Mouse (Mus musculus) intestine, embryonic 16.5 days (tissue): ENCODE measurements at regions not wholly inside any gene's neighbourhood (a gene's known extent, or its start where the extent isn't known, plus 50 kb on each side); places are given as distances from the start of the nearest gene placed in this dataset.

Experiments used
- ATAC-seq: fragments of 200-750 bp; cut with Nextera tagmentation; 2 replicates; pipeline ENCODE4 v1.8.0; 2017; ENCODE audit warnings: moderate TSS enrichment, moderate library complexity
- H3K27ac ChIP-seq: fragments of 300-500 bp; sonication (generic); 2 replicates; pipeline ENCODE4 v1.5.1; 2014; ENCODE audit warnings: mild to moderate bottlenecking, low read length
- H3K27me3 ChIP-seq: fragments of 300-500 bp; sonication (generic); replicated peaks from 2 replicates; pipeline ENCODE4 v1.6.1; 2014; ENCODE audit warnings: low read length, control low read depth, mixed read lengths; ENCODE audit not compliant: control insufficient read depth, insufficient read depth
- H3K36me3 ChIP-seq: fragments of 300-500 bp; sonication (generic); 2 replicates; pipeline ENCODE4 v1.6.1; 2014; ENCODE audit warnings: low read length, control low read depth; ENCODE audit not compliant: control insufficient read depth, insufficient read depth
- H3K4me1 ChIP-seq: fragments of 300-500 bp; sonication (generic); 2 replicates; pipeline ENCODE4 v1.6.1; 2014; ENCODE audit warnings: low read length, control low read depth, mixed read lengths; ENCODE audit not compliant: control insufficient read depth, insufficient read depth
- H3K4me2 ChIP-seq: fragments of 300-500 bp; sonication (generic); 2 replicates; pipeline ENCODE4 v1.6.1; 2014; ENCODE audit warnings: low read depth, low read length, control low read depth
- H3K4me3 ChIP-seq: fragments of 300-500 bp; sonication (generic); 2 replicates; pipeline ENCODE4 v1.5.1; 2014; ENCODE audit warnings: mild to moderate bottlenecking, low read length
- H3K9ac ChIP-seq: fragments of 300-500 bp; sonication (generic); 2 replicates; pipeline ENCODE4 v1.6.1; 2014; ENCODE audit warnings: low read depth, low read length
- H3K9me3 ChIP-seq: fragments of 300-500 bp; sonication (generic); 2 replicates; pipeline ENCODE4 v1.6.1; 2016; ENCODE audit warnings: low read length, control low read depth; ENCODE audit not compliant: control insufficient read depth
- WGBS: fragments of 180-500 bp; shearing (Covaris S2); extraction: QIAGEN DNeasy Blood & Tissue Kit; methylation state at CpG from one replicate; pipeline ENCODE4 v1.1.7; 2014; 5-methylcytosine and 5-hydroxymethylcytosine counted together

- Histone ChIP-seq H3K27me3 (no peaks in the 10 kb centered on the region), H3K36me3 (no peaks in the 10 kb centered on the region), H3K4me3 (no peak overlapping the region), H3K4me2 (peak overlapping the region; percentile 3; the same call in 1 of the 2 replicates), H3K9ac (no peak overlapping the region), H3K4me1 (peaks cover 9% of the 10 kb centered on the region; the same call in 1 of the 2 replicates), H3K27ac (no peak overlapping the region), H3K9me3 (no peaks in the 10 kb centered on the region)
- peak; percentile 67 for ATAC-seq
- WGBS: 20% methylated on average over 9 of the region's 9 CpGs
Measured at GRCm38 (mm10) chr5:114512756-114513155, 55.1 kb upstream of the Fam222a start.

GRCm38 (mm10) chr5:114513911-114514457 lies 53.8 kb upstream of the Fam222a start:
- no peaks in the 10 kb centered on the region for H3K36me3 ChIP-seq
- no peak overlapping the region for H3K9ac ChIP-seq
- WGBS: 18% methylated on average over 10 of the region's 10 CpGs
- no peak for ATAC-seq
- H3K4me3 ChIP-seq: no peak overlapping the region
- no peaks in the 10 kb centered on the region for H3K9me3 ChIP-seq
- H3K27ac ChIP-seq: no peak overlapping the region
- H3K4me1 ChIP-seq: no peaks in the 10 kb centered on the region
- peak overlapping the region; percentile 13; the same call in 1 of the 2 replicates for H3K4me2 ChIP-seq
- no peaks in the 10 kb centered on the region for H3K27me3 ChIP-seq

GRCm38 (mm10) chr5:114517010-114517409 lies 50.8 kb upstream of the Fam222a start:
- no peaks in the 10 kb centered on the region for H3K27me3 ChIP-seq
- no peak overlapping the region for H3K27ac ChIP-seq
- 72% methylated on average over 4 of the region's 4 CpGs for WGBS
- no peak overlapping the region for H3K4me2 ChIP-seq
- H3K4me1 ChIP-seq: no peaks in the 10 kb centered on the region
- no peaks in the 10 kb centered on the region for H3K9me3 ChIP-seq
- no peak for ATAC-seq
- no peak overlapping the region for H3K9ac ChIP-seq
- H3K36me3 ChIP-seq: no peaks in the 10 kb centered on the region
- no peak overlapping the region for H3K4me3 ChIP-seq

GRCm38 (mm10) chr5:114518012-114518411 lies 49.8 kb upstream of the Fam222a start:
- H3K9me3 ChIP-seq: no peaks in the 10 kb centered on the region
- no peak overlapping the region for H3K4me3 ChIP-seq
- H3K9ac ChIP-seq: no peak overlapping the region
- no peaks in the 10 kb centered on the region for H3K36me3 ChIP-seq
- H3K27ac ChIP-seq: no peak overlapping the region
- ATAC-seq: no peak
- 79% methylated on average over 2 of the region's 2 CpGs for WGBS
- H3K4me2 ChIP-seq: no peak overlapping the region
- no peaks in the 10 kb centered on the region for H3K27me3 ChIP-seq
- H3K4me1 ChIP-seq: no peaks in the 10 kb centered on the region
